Mouse (Mus musculus) pancreas, adult 10 weeks (tissue): ENCODE data around the gene Gm17482. TPM values are rescaled to one million over a fixed set of nuclear protein-coding genes. Genes with fewer than 3 reads are reported as not detected.

Experiments
- polyA plus RNA-seq: library from polyadenylated mRNA; stranded (reverse); fragments of 350-450 nt; fragmentation: Illumina TruSeq; extraction: RNeasy Lipid Tissue Mini Kit (QIAGEN cat#74804); gene quantifications from one replicate; pipeline ENCODE4 v1.2.3, GENCODE M21; 2015; ENCODE audit warnings: low read depth, low replicate concordance; ENCODE audit not compliant: insufficient read depth

Gm17482 gene
- not detected for polyA plus RNA-seq

DNA sequence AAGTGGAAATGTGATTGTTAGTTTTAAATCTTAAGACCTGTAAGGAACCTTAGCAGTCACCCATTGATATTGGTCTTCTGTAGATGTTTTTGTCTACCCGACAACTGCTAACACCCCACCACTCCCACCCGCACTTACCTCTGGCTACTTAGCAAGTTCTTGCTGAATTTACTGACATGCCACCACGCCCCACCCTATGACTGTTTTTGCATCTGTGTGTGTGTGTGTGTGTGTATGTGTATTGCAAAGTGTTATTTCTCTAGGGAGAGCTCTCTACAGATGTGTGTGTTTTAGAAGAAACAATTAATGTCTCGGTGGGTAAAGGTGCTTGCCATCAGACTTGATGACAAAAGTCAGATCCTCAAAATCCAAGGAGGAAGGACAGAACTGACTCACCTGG lies at the start of gene Gm17482:
TSS of gene Gm17482 (plus strand) at position 301 of the 400 bp plus-strand sequence.

DNA sequence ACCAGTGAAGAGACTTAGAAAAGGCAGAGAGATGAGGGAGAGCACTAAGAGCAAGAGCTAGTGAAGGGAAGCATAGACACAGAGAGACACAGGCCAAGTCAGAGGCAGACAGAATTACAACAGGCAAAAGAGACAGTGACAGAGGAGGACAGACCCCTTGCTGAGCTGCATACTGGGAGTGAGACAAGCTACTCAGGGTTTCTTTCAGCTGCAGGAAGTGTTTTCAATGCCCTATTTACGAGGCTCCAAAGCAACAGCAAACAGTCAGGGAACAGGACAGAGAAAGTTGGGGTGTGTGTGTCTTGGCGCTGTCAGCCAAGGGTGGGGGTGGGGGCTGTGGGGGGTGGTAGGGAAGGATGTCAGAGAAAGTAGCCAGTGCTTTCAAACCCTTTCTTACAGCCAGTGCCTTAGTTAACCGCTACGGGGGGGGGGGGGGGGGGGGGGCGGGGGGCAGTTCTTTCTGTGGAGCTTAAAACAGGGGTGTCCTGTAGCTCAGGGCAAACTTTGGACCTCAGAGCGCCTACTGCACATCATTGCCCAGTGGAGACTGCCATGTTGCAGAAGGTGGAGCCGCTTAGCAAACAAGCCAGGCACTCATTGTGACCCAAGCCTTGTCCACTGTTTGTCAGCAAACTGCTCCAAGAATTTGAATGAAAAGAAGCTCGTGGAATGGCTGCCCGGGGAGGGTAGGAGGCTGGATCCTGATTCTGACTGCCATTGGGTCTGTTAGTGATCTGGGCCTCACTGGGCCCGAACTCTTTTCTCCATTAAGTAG lies 25.1 kb downstream of the Gm17482 start, which contains the start of gene Timp4:
TSS of gene Timp4 (minus strand) at position 107 of the 775 bp plus-strand sequence.

Other genes starting within 250 kb of the Gm17482 start
- gene Tamm41, start 189.5 kb upstream of the Gm17482 start, polyA plus RNA-seq, result 3.3 TPM
- gene Syn2, start 92.4 kb upstream of the Gm17482 start, polyA plus RNA-seq, result 3.1 TPM
- gene Timp4, start 24.9 kb downstream of the Gm17482 start, polyA plus RNA-seq, result 1.1 TPM
- gene Pparg, start 133.6 kb downstream of the Gm17482 start, polyA plus RNA-seq, result 3.1 TPM